Mouse (Mus musculus): ENCODE measurements around the gene Exosc9.
A peak's percentile ranks its signal among the peaks of the same experiment; 100 is the strongest.
"Not testable (repeated sequence)": the region's sequence is repeated elsewhere in the genome, so short reads cannot be mapped to it uniquely, and the experiment has no call there.

Gene Exosc9

DNA sequence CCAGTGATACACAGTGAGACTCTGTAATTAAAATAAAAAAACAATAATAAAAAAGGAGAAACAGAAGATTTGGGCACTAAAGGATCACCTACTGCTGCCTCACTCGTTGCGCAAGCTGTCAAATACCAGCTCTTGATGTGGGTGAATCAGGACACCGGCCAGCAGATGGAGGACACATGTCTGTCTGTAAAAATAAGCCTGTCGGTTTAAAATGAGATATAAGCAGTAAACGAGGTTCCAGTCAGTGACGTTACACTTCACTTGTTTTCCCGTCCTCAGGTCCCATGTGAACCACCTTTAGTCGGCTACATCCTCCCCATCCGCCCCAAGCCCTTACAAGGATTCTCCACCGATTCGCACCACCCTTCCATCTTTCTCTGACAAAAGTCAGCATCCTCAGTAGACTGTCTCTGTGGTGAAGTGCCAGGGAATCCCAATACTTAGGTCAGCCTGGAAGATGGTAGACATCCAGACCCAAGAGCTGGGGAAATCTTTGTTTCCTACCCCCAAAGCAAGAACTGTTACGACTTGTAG lies 488 bp upstream of the Exosc9 start:
- DNase-seq (ENCODE audit: low read depth, low spot score), result no peak

DNA sequence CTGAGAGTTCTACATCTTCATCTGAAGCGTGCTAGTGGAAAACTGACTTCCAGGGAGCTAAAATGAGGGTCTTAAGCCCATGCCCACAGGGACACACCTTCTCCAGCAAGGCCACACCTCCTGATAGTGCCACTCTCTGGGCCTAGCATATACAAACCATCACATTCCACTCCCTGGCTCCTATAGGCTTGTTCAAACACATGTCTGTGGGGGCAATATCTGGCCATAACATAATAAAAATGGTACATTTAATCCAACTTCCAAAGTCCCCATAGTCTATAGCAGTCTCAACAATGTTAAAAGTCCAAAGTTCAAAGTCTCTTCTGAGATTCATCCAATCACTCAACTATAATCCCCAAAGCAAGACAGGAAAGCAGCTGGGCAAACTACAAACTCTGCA lies 5.2 kb downstream of the Exosc9 start:
- no peak for DNase-seq (ENCODE audit: low read depth, low spot score)

DNA sequence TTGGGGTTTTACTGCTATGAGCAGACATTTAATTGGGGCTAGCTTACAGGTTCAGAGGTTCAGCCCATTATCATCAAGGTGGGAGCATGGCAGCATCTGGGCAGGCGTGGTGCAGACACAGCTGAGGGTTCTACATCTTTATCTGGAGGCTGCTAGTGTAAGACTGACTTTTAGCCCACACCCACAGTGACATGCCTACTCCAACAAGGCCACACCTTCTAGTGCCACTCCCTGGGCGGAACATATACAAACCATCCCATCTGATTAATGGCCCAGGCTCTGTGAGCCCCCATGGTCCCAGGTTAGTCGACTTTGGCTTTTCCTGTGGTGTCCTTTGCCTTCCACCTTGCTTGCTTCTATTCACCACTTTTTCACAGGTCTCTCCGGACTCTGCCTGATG lies 7.2 kb downstream of the Exosc9 start:
- no peak for DNase-seq (ENCODE audit: low read depth, low spot score)

DNA sequence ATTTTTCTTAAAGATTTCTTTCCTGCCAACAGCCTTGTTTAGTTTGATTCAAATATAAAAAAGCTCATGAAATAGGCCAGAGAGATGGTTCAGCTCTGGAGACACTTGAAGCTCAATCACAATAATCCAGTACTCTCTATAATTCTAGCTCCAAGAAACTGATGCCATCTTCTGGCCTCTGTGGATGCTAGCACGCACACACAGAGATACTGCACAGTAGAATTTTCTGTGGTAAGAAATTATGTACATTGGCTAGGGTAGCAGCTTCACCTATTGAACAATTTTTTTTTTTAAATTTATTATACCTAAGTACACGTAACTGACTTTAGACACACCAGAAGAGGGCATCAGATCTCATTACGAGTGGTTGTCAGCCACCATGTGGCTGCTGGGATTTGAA lies 11.3 kb downstream of the Exosc9 start:
- DNase-seq (ENCODE audit: low read depth, low spot score), result no peak

DNA sequence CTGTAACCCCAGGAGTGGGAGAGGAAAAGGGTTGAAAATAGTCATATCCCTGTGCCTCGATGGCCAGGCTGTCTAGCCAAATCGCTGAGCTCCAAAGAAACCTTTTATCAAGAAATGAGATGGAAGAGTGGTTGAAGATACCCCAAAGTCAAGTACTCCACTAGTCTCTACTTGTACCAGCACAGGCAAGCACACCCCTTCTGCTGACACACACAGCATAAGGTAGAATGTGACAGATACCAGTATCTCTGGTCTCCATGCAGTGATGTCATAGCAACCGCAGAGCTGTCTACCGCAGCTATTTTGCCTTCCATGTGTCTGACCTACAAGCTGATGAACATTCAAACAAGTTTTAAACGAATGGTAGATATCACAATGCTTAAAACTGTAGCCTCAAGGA lies 17.4 kb downstream of the Exosc9 start:
- DNase-seq (ENCODE audit: low read depth, low spot score), result no peak

DNA sequence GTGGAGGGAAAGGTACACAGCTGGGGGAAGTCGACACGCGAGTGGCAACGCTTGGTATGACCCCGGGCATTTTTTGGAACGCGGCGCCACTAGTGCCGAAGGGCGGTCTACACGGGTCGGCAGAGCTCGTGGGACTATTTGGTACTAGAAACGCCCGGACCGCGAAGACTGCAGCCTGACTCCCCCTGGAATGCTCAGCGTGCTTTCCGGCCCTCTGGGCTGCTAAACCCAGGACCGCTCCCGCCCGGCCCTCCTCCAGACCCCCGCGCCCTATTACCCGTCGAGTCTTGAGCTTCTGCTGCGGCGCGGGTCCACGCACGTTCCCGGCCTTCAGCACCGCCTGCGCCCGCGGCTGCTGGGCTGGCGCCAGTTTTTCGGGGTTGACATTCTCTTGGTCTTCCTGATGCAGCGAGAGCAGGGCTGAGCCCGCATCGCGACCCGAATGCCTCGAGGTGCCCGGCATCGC lies 19.0 kb downstream of the Exosc9 start:
- peak; percentile 57 for DNase-seq (ENCODE audit: low read depth, low spot score)

DNA sequence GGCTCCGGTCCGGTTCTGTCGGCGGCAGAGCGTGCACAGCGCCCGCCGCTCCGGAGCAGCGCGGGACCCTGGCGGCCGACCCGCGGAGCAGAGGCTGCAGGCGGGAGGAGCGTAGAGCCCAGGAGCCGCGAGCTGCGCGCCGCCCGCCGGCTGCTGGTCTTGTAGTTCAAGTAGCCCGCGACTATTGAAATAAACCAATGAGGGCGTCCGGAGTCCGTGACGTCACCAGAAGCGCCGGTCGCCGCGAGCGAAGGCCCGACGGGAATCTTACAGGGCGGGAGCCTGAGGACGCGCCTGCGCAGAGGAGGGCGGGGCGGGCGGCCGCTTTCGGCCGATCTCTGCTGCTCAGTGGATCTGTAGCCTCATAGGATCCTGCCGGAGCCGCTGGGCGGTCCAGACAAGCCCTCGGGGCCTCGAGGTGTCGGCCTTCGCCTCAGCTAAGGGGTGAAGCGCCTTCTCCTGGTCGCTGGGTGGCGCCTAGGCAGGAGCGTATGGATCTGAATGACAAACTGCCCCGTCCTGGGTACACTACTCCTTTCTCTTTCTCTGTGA lies 19.5 kb downstream of the Exosc9 start, which contains the start of gene Ccna2:
Gene Ccna2 (minus strand): TSS at position 324 of the 552 bp plus-strand sequence.
- DNase-seq (ENCODE audit: low read depth, low spot score), result peak; percentile 99

DNA sequence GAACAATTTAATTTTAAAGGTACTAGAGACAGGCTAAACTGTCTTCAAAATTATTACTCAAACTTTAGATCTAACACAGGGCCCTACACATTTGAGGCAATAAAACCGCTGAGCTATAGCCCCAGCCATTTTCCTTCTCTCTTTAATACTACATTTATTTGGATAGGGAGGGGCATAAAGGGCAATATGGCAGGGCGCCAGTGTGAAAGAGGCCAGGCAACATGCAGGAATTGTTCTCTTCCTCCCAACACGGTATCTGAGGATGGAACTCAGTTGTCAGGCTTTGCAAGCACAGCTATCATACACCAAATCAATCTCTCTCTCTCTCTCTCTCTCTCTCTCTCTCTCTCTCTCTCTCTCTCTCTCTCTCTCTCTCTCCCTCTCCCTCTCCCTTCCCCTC lies 46.4 kb downstream of the Exosc9 start:
- no peak for DNase-seq (ENCODE audit: low read depth, low spot score)

DNA sequence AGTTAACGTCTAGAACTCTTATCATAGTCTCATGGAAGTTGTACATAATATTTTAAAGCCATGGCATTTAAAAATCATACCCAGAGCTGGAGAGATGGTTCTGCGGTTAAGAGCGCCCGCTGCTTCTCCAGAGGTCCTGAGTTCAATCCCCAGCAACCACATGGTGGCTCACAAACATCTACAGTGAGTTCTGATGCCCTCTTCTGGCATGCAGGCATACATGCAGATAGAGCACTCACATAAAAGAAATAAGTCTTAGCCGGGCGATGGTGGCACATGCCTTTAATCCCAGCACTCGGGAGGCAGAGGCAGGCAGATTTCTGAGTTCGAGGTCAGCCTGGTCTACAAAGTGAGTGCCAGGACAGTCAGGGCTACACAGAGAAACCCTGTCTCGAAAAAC lies 47.4 kb downstream of the Exosc9 start:
- not testable (repeated sequence) for DNase-seq (ENCODE audit: low read depth, low spot score)

DNA sequence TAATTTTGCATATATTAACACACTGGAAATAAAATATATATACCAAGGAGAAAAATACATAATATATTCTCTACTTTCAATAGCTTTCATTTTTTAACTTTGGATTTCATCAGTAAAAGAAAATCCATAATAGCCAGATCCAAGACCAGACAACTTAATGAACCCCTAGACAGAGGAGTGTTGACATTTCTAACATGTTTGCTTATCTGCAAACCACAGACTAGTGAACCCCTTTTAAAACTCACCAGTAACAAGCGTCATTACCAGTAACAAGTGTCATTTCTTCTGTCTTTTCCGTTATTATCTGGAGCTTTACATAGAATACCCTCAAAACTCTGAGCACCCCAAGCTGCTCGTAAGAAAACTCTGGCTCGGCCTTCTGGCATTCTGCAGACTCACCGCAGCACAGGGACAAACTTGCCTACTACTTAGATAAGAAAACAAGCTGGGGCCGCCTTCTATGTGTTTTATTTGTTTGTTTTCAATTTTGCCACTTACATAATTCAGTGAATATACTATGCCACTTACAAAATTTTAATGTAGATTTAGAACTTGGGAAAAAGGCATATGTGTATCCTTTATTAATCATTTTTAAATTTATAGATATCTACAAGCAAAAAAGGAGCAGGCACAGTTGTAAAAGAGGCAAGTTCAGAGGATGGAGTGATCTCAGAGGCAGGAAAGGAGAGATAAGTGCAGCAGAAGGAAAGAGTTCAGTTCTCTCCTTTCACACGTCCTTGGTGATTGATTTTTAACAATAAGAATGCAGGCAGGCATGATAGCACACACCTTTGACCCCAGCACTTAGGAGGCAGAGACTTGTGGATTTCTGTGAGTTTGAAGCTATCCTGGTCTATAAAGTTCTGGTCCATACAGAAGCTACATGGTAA lies 53.7 kb downstream of the Exosc9 start:
- DNase-seq (ENCODE audit: low read depth, low spot score), result no peak

DNA sequence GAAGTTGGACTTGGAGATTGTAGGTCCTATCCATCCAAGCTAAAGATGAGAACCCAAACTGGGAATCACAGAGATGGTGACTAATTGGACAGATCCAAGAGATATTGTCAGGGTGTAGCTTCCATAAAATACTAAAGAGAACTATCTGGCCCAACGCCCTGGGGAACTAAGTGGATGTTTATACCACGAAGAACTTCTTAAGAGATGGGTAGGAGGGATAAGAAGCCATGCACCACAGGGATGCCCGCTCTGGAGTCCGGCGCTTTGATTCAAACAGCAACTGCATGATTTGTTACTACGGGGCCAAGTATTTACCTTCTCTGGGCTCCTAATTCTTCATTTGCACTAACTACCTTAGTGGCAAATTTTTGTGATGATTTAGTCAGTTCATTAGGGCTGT lies 60.3 kb downstream of the Exosc9 start:
- peak; percentile 37 for DNase-seq (ENCODE audit: low read depth, low spot score)

DNA sequence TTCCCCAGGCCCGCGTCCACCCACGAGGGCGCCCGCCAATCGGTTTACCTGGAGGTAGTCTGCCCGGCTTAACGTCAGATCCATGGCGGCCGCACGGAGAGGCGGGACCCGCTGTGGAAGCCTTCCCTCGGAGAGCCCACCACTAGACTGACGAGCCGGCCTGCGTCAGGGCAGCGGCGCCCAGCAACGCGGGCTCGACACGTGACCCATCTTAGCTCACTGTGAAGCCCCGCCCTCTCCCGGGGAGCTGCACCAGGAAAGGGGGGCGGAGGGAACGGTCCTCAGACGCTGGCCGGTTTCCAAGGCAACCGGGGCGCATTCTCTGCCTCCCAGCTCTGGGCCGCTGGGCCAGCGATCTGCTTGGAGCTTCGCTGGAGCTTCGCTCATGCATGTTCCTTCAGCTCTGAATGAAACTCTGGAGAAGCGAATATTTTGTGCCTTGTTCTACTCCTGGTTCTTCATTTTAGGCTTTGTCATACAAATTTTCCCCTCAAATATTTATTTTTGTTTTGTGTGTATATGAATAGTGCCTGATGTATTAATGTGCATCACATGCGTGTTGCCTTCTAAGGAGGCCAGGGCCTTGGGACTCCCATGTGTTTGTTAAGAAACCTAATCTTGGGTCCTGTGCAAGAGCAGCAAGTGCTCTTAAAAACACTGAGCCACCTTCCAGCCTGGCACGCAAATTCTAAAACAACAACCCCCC lies 60.9 kb downstream of the Exosc9 start, which contains the start of gene Bbs7:
Gene Bbs7 (minus strand): TSS at position 276 of the 706 bp plus-strand sequence.
- DNase-seq (ENCODE audit: low read depth, low spot score), result peak; percentile 95

DNA sequence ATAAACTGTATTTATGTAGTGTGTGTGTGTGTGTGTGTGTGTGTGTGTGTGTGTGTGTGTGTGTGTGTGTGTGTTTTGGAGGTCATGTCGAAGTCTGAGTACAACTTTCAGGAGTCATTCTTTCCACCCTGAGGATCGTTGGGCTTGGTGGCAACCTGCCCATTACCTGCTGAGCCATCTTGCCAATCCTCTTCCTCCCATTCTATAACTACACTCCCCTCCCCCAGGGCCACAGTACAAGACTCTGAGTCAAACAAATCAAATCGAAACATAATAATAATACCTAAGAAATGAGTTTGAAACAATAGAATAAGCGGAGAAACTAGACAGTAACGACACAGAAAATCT lies 61.5 kb downstream of the Exosc9 start:
- DNase-seq (ENCODE audit: low read depth, low spot score), result peak; percentile 9
